Mouse (Mus musculus): ENCODE results near the gene Ssh3.
"Not testable (repeated sequence)": the region's sequence is repeated elsewhere in the genome, so short reads cannot be mapped to it uniquely, and the experiment has no call there.

Ssh3 gene

GRCm38 (mm10) chr19:4248683-4249082, 20.3 kb downstream of the Ssh3 start:
- DNase-seq (ENCODE audit: extremely low spot score, low read depth, low spot score): not testable (repeated sequence)

- DNase-seq (ENCODE audit: extremely low spot score, low read depth, low spot score): no peak
Measured at GRCm38 (mm10) chr19:4247010-4247409, 22.0 kb downstream of the Ssh3 start.

DNA sequence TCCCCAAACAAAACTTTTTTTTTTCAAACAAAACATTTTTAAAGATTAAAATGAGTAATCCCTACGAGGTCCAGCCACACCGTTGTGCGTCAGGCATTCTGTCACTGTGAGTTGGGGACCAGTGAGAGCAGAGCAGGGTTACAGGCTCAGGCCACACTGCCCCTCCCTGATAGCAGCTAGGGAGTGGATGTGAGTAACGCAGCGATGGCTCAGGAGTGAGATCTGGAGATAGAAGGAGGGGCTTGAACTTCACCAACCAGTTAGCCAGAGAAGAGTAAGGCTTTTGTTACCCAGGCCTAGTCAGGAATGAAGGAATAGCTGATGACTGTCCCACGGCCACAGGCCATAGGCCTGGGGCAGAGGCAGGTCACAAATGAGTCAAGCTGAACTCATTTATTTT, 24.2 kb downstream of the Ssh3 start:
- no peak for DNase-seq (ENCODE audit: extremely low spot score, low read depth, low spot score)

DNA sequence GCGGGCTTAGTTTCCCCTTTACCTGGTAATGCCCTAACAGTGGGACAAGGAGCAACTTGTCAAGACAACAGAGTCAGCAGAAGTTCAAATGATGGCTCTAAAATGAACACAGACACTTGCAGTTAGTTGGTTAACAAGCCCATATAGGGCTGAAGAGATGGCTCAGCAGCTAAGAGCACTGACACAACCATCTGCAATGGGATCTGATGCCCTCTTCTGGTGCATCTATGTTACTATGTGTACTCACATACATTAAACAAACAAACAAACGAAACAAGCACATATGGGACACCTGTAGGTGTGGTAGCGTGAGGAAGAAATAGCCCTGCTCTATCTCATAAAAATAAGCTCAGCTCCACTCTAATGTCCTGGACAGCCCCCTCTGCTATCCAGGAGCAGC, 26.6 kb downstream of the Ssh3 start:
- DNase-seq (ENCODE audit: extremely low spot score, low read depth, low spot score): no peak

GRCm38 (mm10) chr19:4240247-4240668, 28.7 kb downstream of the Ssh3 start:
- DNase-seq (ENCODE audit: extremely low spot score, low read depth, low spot score): no peak

- no peak for DNase-seq (ENCODE audit: extremely low spot score, low read depth, low spot score)
Measured at GRCm38 (mm10) chr19:4234548-4234947, 34.4 kb downstream of the Ssh3 start.

DNA sequence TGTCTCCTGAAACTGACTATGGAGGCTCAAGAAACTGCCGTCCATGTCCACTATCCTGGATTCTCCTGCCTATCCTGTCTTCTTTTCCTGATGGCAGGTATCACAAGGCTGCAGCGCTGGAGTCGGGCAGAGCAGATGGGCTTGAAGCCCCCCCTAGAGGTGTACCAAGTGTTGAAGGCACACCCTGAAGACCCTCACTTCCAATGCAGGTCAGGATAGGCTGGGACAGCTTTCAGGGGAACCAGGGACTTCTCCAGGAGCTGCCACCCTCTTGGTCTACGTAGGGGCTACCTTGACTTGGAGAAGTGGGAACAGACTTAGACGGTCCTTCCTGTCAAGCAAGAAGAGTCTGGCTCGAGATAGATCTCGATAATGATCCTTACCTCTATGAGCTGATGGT, 36.3 kb downstream of the Ssh3 start:
- no peak for DNase-seq (ENCODE audit: extremely low spot score, low read depth, low spot score)

GRCm38 (mm10) chr19:4232186-4232572, 36.8 kb downstream of the Ssh3 start:
- DNase-seq (ENCODE audit: extremely low spot score, low read depth, low spot score): no peak

- no peak for DNase-seq (ENCODE audit: extremely low spot score, low read depth, low spot score)
Measured at GRCm38 (mm10) chr19:4231253-4232185, 37.5 kb downstream of the Ssh3 start, which contains the start of gene Pold4. TSS of gene Pold4 (plus strand) at chr19:4231899.

- DNase-seq (ENCODE audit: extremely low spot score, low read depth, low spot score): no peak
Measured at GRCm38 (mm10) chr19:4230415-4230814, 38.6 kb downstream of the Ssh3 start.

DNA sequence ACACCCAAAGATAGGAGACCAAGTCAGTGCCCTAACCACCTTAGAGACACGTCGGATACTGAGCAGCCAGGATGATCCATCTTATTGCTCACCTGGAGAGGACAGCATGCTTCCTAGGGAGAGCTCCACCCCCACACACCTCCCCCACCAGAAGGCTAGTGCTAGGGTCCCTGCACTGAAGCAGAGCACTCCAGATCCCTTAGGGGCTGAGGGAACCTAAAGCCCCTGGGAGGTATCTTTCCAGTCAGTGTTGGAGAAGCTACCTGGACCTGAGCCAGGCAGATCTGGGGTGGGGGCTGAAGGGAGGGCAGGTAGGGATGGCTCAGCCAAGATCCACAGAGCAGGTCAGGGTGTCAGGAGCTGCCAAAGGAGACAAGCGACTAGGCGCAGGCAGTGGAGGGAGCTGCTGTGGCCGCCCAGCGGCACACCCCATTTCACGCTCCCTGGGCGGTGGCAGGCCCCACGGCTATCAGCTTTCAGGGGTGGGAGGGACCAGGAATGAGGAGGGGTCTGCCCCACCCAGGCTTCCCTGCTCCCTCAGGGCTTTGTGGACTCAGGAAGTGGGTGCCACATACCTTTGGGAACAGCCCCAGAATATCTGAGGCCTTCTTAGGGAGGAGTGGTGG, 39.4 kb downstream of the Ssh3 start:
- DNase-seq (ENCODE audit: extremely low spot score, low read depth, low spot score): no peak

DNA sequence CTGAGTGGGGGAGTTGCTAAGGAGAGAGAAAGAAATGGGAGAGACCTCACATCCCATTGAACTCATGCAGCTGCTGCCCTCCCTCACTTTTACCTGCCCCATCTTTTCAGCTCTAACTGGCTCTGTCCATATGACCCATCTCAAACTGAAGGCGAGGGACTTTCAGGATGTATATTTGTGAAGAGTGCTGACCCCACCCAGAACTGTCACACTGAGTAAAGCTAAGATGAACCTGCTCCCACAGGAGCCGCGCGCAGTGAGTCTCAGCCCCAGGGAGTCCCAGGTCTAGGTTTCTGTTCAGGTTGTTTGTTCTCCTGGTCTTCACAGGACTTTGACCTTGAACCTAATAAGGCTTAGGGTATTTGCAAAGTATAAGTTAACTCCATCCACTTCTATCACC, 40.1 kb downstream of the Ssh3 start:
- no peak for DNase-seq (ENCODE audit: extremely low spot score, low read depth, low spot score)

GRCm38 (mm10) chr19:4227894-4228678, 40.9 kb downstream of the Ssh3 start:
- DNase-seq (ENCODE audit: extremely low spot score, low read depth, low spot score): peak; percentile 74

DNA sequence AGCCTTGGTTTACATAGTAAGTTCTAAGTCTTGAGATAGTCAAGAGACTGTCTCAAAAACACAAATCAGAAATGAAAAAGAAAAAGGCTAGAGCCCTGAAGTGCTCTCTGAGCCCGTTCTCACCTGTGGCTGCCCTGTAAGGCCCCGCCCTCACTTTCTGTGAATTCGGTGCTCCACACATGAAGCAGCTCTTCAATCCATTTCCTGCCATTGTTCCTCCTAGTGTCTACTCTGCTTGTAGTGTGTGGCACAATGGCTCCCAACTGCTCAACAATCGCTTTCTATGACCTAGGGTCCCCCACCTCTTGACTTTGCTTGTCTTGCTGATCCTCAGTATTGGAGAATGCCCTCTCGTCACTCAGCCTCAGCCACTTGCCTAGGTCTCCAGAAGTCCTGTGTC, 41.5 kb downstream of the Ssh3 start:
- DNase-seq (ENCODE audit: extremely low spot score, low read depth, low spot score): no peak

DNA sequence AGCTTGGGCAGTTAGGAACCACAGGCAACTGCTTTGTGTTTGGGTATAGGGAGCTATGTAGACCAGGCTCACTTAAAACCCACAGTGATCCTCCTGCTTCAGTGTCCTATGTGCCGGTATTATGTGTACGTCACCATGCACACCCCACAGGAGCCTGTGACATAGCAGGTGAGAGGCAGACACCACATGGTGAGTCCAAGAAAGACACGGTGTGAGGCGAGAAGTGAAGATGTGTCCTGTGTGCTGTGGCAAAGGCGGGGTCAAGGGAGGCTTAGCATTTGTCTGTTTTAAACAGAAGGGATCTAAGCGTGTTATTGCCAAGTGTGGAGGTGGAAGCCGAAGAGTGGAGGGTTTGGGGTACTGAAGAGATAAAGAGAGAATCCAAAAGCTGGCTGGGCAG, 42.2 kb downstream of the Ssh3 start:
- DNase-seq (ENCODE audit: extremely low spot score, low read depth, low spot score): no peak

- no peak for DNase-seq (ENCODE audit: extremely low spot score, low read depth, low spot score)
Measured at GRCm38 (mm10) chr19:4222165-4222564, 46.8 kb downstream of the Ssh3 start.

DNA sequence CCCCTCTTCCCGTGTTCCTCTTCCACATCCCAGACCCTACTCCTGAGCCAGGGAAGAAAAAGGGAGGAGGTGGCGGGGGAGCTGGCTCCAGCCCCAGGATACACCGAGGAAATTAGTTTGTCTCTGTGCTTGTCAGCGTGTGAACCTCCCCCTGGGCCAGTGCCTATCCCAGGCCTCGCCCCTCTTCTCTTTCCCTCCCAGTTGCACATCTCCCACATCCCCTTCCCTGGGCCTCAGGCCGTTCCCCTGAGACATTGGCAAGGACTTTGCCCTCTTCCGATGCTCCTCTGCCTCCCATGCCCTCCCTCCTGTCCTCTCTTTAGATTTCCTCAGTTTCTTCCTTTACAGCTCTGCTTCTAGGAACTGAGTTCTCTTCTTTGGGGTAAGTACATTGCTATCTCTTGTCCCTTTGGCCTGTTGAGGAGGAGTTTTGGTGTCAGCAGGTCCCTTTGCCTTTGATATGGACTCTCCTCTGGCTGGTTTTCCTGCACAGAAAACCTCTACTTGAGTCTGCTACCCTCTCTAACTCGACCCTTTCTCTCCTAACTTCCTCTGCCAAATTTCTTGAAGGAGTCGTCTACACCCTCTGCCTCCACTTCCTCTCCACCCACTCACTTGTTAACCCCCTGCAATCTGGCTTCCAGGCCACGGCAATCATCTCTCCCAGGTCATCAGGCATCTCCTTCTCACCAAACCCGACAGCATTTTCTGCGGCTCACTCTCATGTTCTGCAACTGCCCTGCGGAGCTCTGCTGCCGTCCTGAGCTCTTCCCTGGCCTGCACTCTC, 47.8 kb downstream of the Ssh3 start:
- no peak for DNase-seq (ENCODE audit: extremely low spot score, low read depth, low spot score)

DNA sequence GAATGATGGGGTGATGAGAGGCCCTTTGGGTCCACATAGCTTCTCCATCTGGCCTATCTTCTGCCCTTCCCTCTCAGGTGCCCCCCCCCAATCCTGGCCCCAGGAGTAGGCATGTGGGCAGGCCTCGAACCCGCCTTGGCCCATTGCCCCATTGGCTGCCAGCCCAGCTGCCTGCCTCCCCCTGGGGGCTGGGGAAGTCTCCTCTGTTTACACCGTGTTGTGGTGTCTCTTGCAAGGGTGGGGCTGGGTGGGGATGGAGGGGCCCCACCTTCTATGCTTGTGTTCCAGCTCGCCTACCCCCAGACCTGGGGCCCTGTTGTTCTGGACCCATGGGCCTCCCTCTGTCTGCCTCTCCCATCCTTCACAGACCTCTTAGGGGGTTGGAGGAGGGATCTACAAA, 48.6 kb downstream of the Ssh3 start:
- DNase-seq (ENCODE audit: extremely low spot score, low read depth, low spot score): no peak

DNA sequence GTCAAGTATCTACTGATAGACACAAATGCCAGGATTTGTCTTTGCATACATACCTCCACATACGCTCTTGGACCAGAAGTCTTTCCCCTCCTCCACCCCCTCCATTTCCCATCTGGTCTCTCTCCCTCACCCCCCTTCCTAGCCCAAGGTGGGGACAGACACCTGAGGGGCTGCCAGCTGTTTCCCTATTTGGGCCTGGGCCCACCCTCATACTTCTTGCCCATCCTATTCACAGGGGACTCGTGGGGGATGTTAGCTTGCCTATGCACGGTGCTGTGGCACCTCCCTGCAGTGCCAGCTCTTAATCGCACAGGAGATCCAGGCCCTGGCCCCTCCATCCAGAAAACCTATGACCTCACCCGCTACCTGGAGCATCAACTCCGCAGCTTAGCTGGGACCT, 49.0 kb downstream of the Ssh3 start:
- DNase-seq (ENCODE audit: extremely low spot score, low read depth, low spot score): no peak

DNA sequence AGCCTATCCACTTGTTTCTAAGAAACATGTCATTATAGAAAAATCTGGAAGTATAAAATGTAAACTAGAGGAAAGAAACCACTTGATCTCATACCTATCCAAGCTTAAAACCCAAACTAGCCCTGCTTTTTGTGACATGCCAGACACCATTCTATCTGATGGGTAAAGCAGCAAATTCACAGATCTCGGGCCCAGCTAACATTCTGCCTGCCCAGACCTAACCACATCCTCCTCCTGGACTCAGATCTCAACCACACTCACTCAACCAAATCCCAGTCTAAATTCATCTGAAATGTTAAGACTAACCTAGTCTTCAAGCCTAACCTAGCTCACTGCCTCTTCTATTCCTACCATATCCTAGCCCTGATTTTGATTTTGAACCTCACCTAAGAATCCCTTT, 50.2 kb downstream of the Ssh3 start:
- DNase-seq (ENCODE audit: extremely low spot score, low read depth, low spot score): no peak

DNA sequence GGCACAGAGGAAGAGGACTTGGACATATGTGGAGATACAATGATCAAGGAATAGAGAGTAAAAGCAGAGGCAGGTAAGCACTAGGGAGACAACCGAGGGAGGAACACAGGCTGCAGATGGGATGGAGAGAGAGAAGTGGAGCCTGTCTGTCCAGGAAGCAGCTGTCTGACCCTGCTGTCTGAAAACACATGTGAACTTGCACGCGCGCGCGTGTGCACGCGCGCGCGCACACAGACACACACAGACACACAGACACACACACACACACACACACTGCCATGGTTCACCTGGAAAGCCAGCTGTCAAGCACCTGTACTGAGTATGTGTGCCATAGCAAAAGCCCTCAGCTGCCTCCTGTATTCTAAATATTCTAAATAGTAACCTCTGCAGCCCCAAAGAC, 50.7 kb downstream of the Ssh3 start:
- no peak for DNase-seq (ENCODE audit: extremely low spot score, low read depth, low spot score)

Data from hindlimb bud, embryonic 11.5 days (tissue).